Mouse (Mus musculus) NIH3T3 (cell line): ENCODE results near the gene Lmx1a.

Experiments
- DNase-seq: peaks from one replicate; pipeline ENCODE4 v3.0.0-alpha.2; 2012; ENCODE audit warnings: low read depth

Lmx1a gene

GRCm38 (mm10) chr1:167885776-167886175 is 196.7 kb downstream of the Lmx1a start:
- no peak for DNase-seq

DNA sequence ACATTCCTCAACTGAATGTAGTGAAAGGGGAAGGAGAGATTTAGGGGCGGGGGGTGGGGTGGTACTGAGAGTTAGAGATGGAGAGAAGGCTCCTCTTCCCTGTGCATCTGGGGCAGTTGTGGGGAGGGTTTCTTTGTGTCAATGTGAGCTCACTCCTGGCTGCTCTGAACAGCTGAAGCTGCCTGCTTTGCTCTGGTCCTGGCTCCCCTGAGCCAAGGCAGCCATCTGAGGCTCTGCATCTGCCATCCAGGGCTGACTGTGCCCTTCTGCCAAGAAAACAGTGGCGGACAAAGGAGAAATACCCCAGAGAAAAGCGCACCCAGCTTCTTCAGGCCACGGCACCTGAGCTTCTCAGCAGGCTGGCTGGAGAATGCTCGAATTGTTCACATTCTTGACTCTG is 199.1 kb downstream of the Lmx1a start:
- no peak for DNase-seq

DNA sequence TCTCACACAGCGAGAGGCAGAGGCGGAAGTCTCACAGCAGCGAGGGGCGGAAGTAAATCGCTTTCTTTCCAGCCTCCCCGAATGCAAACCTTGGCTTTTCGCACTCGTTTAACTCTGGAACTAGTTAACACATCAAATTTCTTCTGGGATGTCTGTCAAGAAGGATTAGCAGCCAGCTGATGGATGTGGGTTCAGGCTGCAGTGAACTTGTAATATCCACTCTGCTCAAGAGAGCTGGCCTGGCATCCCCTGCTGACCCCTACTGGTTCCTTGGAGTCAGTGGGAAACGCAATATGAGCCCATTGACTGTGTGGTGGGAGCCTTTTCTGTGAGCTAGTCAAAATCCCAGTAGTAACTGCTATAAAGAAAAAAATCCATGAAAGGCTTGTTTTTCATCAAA is 199.8 kb downstream of the Lmx1a start:
- DNase-seq, result no peak

DNA sequence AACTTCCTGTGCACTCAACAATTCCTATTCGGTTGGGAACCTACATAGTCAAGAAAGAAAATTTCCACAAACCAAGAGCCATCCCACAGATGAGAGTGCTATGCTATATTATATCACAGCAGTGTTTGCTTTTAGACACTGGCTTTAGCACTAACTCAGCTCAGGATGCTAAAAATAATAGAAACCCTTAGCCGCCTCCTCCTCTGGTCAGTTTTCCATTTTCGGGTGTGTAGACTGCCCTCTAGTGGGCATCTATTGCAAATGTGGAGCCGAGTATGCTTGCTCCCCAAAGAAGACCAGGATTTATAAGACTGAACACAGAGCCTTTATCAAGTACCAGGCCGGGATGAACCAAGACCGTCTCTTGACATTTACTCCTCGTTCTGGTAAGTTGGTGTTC is 207.2 kb downstream of the Lmx1a start:
- DNase-seq, result peak; percentile 71
